8 mouse cellular contexts compared by ENCODE assay signal in genomic region chr7:141010593-141010992, GRCm38 (mm10). TPM values are rescaled to one million over a fixed set of nuclear protein-coding genes. Genes with fewer than 3 reads are reported as not detected.
A peak's percentile ranks its signal among the peaks of the same experiment; 100 is the strongest.
DNase-seq lines count a peak whose midpoint lies in the region; ATAC-seq and TF ChIP-seq lines count a peak whose summit lies in the region.

Gene Ifitm3 (minus strand): TSS chr7:141010770.

- peak within 1 kb of the TSS; percentile 46 for H3K9ac ChIP-seq in lung, embryonic 15.5 days

- WGBS in lung, embryonic 15.5 days: 2% methylated on average over 10 of the region's 10 CpGs
- WGBS in olfactory bulb, adult 2 months: 63% methylated on average over 10 of the region's 10 CpGs

- peak within 1 kb of the TSS; percentile 65 for H3K4me2 ChIP-seq in lung, embryonic 15.5 days

- H3K27me3 ChIP-seq in lung, embryonic 15.5 days: no peaks in the 10 kb centered on the region

- peak; percentile 27; the same call in 1 of the 2 replicates for ATAC-seq in lung, embryonic 15.5 days (ENCODE audit: borderline replicate concordance, extremely low read depth, low FRiP score, low TSS enrichment)

- TF ChIP-seq CTCF in olfactory bulb, adult 2 months (IDR thresholded peaks at IDR 0.05; ENCODE audit: insufficient read depth, low read depth, low read length): no peak

- H3K4me1 ChIP-seq in lung, embryonic 15.5 days: peaks cover 29% of the 10 kb centered on the region
- H3K4me1 ChIP-seq in olfactory bulb, adult 2 months (ENCODE audit: control insufficient read depth, insufficient read depth, low read length): peaks cover 3% of the 10 kb centered on the region; the same call in 1 of the 2 replicates

- DNase-seq in left cerebral cortex, adult 18-20 months (ENCODE audit: low spot score in 2 of 2): no peak
- no peak for DNase-seq in left cerebral cortex, postnatal 36 days (ENCODE audit: low spot score in 2 of 2)
- DNase-seq in embryo, embryonic 9.5 days (ENCODE audit: extremely low spot score): peak; percentile 35
- DNase-seq in heart, adult 18-20 months: peak; percentile 84 to 89
- peak; percentile 59 for DNase-seq in kidney, adult 18-20 months
- no peak for DNase-seq in cerebellum, adult 11-12 months

- peak within 1 kb of the TSS; percentile 50 for H3K4me3 ChIP-seq in lung, embryonic 15.5 days
- H3K4me3 ChIP-seq in olfactory bulb, adult 2 months (ENCODE audit: insufficient read depth, low read depth, low read length): peak within 1 kb of the TSS; percentile 28; the same call in 1 of the 2 replicates

- no peaks in the 10 kb centered on the region for H3K9me3 ChIP-seq in lung, embryonic 15.5 days

- peak within 1 kb of the TSS; percentile 76 for H3K27ac ChIP-seq in lung, embryonic 15.5 days
- peak within 1 kb of the TSS; percentile 34 for H3K27ac ChIP-seq in olfactory bulb, adult 2 months (ENCODE audit: insufficient read depth, low read depth, low read length)

- no peaks in the 10 kb centered on the region for H3K36me3 ChIP-seq in lung, embryonic 15.5 days

- intact Hi-C loops in left cerebral cortex, postnatal 36 days (cut with DNase I): no loop called here

- no peak for TF ChIP-seq POLR2A in olfactory bulb, adult 2 months (IDR thresholded peaks at IDR 0.05; ENCODE audit: insufficient read depth, low read depth, low read length)

RNA-seq across cellular contexts. Expression of gene Ifitm3, which starts in this region (rescaled TPM):
- total RNA-seq in left cerebral cortex, adult 18-20 months (2021): 10 to 100 TPM; 12.9 to 13.6 TPM
- 10 to 100 TPM in 1 of 2 experiments, 1 to 10 TPM in 1; 9.6 to 14.3 TPM for total RNA-seq in left cerebral cortex, postnatal 36 days (2021)
- total RNA-seq in heart, adult 18-20 months (2021): 100 to 1,000 TPM in 1 of 2 experiments, 10 to 100 TPM in 1; 94.8 to 129 TPM
- polyA plus RNA-seq in lung, embryonic 15.5 days (2015; fragmentation: Nextera tagmentation; extraction: Ambion mirVana): 238 and 246 TPM in 2 replicates
- not detected in 2 replicates for polyA plus RNA-seq in olfactory bulb, adult 2 months (2012; ENCODE audit: insufficient read depth, insufficient read length, low replicate concordance, missing spikeins)

Comparison
In these comparisons a context has a peak if more than half of its experiments do, and no peak if none do; other contexts are left out.
1. RNA of gene Ifitm3 (total RNA-seq): 94.8 to 129 TPM in heart, adult 18-20 months; 9.6 to 14.3 TPM in left cerebral cortex, postnatal 36 days and 12.9 to 13.6 TPM in left cerebral cortex, adult 18-20 months; every median in the first group is over 4 times any median in the second.
2. DNase-seq: peak in embryo, embryonic 9.5 days (single experiment), heart, adult 18-20 months (2 of 2) and kidney, adult 18-20 months (single experiment); none in left cerebral cortex, adult 18-20 months (0 of 2), left cerebral cortex, postnatal 36 days (0 of 2) and cerebellum, adult 11-12 months (single experiment).